Mouse (Mus musculus): ENCODE measurements at regions not wholly inside any gene's neighbourhood (a gene's known extent, or its start where the extent isn't known, plus 50 kb on each side); places are given as distances from the start of the nearest gene placed in this dataset.
A peak's percentile ranks its signal among the peaks of the same experiment; 100 is the strongest.

DNA sequence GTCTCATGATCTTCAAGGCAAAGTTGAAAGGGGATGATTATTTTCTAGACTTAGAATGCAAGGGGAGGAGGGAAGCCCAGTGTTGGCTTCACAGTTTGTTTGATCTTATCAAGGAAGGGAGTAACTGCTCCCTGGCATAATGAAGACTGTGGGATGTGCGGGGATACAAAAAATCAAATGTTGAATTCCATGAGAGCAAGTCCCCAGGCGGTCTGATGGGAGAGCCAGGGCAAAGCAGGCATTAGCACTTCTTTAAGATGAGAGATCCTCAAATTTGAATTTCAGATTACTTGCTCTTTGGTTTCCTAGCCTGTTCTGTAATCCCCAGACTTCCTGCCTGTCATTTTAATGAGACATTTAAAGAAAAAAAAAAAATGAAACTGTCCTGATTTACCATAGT, 525.6 kb upstream of the Man1a start:
- 36% methylated on average over 2 of the region's 2 CpGs for WGBS
- Histone ChIP-seq H3K4me1 (no peaks in the 10 kb centered on the region), H3K9me3 (no peaks in the 10 kb centered on the region), H3K27ac (no peak overlapping the region), H3K4me3 (replicated peaks) (no peak overlapping the region), H3K36me3 (replicated peaks) (no peaks in the 10 kb centered on the region), H3K9ac (no peak overlapping the region), H3K27me3 (no peaks in the 10 kb centered on the region), H3K4me2 (no peak overlapping the region)
- no peak for ATAC-seq (ENCODE audit: low FRiP score)

DNA sequence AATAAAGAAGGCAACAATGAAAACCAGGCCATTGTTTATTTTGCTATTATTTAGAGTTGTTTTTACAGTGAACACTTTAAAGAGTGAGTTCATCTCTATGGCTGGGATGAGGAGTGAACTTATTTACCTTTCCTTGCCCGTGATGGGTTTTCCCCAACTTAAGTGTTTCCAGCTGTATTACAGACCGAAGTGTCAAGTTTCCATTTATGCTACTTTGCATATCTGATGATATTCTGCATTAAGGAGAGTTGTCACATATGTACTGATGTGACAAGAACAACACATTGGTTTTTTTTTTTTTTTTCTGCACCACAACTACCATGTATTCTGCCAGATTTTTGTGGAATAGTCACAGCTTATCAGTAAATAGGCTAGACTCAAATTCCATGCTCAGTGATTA, 518.7 kb upstream of the Man1a start:
- WGBS, result 78% methylated on average over 2 of the region's 2 CpGs
- no peaks in the 10 kb centered on the region for H3K36me3 ChIP-seq (replicated peaks)
- H3K4me2 ChIP-seq, result no peak overlapping the region
- H3K9me3 ChIP-seq, result no peaks in the 10 kb centered on the region
- H3K4me1 ChIP-seq, result no peaks in the 10 kb centered on the region
- no peak overlapping the region for H3K27ac ChIP-seq
- no peak for ATAC-seq (ENCODE audit: low FRiP score)
- no peaks in the 10 kb centered on the region for H3K27me3 ChIP-seq
- H3K4me3 ChIP-seq (replicated peaks), result no peak overlapping the region
- no peak overlapping the region for H3K9ac ChIP-seq

DNA sequence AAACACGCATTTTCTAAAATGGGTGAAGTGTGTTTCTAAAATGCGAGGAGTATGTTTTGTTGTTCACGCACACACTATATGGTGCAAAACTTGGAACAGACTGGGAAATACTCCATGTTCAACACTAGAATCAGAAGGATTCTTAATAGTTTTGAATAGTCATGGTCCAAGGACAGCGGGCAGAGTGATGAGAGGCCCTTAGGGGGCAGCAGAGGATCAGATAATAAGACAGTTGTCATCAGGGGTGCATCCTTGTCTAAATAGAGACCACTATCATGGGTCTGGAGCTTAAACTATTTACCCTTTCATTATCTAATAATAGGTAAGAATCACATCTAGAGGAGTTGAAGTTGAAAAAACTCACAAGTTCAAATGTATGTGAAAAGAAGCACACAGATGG, 482.2 kb upstream of the Man1a start:
- H3K27ac ChIP-seq, result no peak overlapping the region
- WGBS, result 70% methylated on average over 4 of the region's 4 CpGs
- peak; percentile 73; the same call in 1 of the 2 replicates for ATAC-seq (ENCODE audit: low FRiP score)
- H3K36me3 ChIP-seq (replicated peaks), result no peaks in the 10 kb centered on the region
- no peak overlapping the region for H3K9ac ChIP-seq
- no peaks in the 10 kb centered on the region for H3K9me3 ChIP-seq
- H3K4me2 ChIP-seq, result no peak overlapping the region
- no peaks in the 10 kb centered on the region for H3K4me1 ChIP-seq
- H3K27me3 ChIP-seq, result no peaks in the 10 kb centered on the region
- H3K4me3 ChIP-seq (replicated peaks), result no peak overlapping the region

DNA sequence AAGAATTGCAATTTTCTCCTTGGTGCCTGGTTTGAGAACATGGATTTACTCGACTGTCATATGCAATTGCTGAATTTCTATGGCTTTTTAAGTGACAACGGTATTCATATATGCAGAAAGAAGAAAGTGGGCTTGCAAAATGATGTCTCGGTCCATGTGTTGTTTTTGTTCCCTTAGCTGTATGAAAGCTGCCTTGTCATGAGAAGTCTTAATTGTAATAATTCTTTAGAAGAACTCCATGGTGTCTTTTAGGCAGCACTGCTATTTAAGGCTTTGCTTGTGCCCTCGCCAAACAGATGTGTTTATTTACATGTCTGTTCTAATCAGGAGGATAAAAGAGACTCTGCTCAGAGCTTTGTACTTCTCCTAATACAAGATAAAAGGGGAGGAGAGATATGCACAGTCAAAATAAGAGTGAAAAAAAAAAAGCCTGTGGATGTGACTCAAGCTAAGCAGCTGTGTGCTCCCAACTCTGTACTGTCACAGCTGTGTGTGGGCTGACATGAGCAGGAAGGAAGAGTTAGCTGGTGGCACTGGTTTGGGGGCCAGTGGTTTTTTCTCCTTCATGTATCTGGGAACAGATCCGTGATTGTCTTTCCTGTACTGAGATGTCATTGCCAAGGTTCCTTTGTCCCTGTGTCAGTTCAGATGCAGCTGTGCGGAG, 475.5 kb upstream of the Man1a start:
- Histone ChIP-seq H3K27me3 (no peaks in the 10 kb centered on the region), H3K4me2 (no peak overlapping the region), H3K4me3 (replicated peaks) (no peak overlapping the region), H3K9ac (no peak overlapping the region), H3K36me3 (replicated peaks) (no peaks in the 10 kb centered on the region), H3K4me1 (no peaks in the 10 kb centered on the region), H3K27ac (no peak overlapping the region), H3K9me3 (no peaks in the 10 kb centered on the region)
- no peak for ATAC-seq (ENCODE audit: low FRiP score)
- WGBS, result 74% methylated on average over 6 of the region's 6 CpGs

DNA sequence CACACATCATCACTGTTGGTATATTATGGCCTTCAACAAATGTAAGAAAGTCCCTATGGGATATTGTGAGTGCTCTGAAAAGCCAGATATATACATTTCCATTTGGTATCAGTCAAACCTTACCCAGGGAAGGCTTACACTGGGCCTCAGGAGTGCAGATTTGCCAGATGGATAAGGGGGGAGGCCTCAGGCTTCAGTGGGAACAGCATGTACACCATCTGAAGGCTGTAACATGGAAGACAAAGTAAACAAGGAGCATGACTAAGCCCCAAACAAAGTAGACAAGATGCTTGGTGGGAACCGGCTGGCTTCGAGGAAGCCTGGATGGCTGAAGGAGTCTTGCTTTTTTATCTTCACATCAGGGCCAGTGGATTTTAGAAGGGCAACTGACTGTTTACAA, 474.3 kb upstream of the Man1a start:
- Histone ChIP-seq H3K9ac (no peak overlapping the region), H3K36me3 (replicated peaks) (no peaks in the 10 kb centered on the region), H3K27me3 (no peaks in the 10 kb centered on the region), H3K27ac (no peak overlapping the region), H3K4me3 (replicated peaks) (no peak overlapping the region), H3K9me3 (no peaks in the 10 kb centered on the region), H3K4me2 (no peak overlapping the region), H3K4me1 (no peaks in the 10 kb centered on the region)
- no peak for ATAC-seq (ENCODE audit: low FRiP score)
- WGBS, result 90% methylated on average over 2 of the region's 2 CpGs

DNA sequence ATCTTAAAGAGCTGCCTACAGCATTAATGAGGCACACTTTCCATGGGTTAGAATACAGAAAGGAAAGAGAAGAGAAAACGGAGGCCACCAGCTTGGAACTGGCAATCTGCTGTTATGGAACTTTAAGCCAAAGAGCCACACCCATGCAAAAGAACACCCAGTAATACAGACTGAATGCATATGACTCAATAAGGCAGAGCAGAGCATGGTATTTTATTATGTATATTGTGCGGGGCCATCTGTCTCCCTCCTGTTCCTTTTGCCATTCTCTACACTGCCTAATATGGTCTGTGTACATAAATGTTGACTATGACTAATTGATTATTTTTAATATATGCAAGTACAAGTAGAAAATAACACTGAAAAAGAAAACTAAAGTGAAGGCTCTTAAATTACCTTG, 472.6 kb upstream of the Man1a start:
- Histone ChIP-seq H3K27ac (no peak overlapping the region), H3K9ac (no peak overlapping the region), H3K9me3 (no peaks in the 10 kb centered on the region), H3K4me1 (no peaks in the 10 kb centered on the region), H3K4me3 (replicated peaks) (no peak overlapping the region), H3K36me3 (replicated peaks) (no peaks in the 10 kb centered on the region), H3K27me3 (no peaks in the 10 kb centered on the region), H3K4me2 (no peak overlapping the region)
- WGBS, result 89% methylated on average over 2 of the region's 2 CpGs
- ATAC-seq (ENCODE audit: low FRiP score), result no peak

DNA sequence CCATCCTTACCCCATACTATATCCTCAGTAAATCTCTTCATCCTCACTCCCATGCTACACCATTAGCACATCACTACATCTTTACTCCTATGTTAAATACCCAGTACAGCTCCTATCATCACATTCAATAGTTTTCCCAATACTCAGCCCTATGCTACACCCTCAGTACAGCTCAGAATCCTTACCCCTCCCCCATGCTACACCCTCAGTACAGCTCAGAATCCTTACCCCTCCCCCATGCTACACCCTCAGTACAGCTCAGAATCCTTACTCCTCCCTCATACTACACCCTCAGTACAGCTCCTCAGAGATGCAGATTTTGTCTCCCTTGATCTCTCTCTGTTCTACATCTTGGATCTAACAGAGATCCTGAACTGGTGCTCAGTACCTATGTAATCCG, 472.1 kb upstream of the Man1a start:
- WGBS, result 80% methylated on average over 1 of the region's 1 CpGs
- no peak overlapping the region for H3K4me3 ChIP-seq (replicated peaks)
- no peak overlapping the region for H3K27ac ChIP-seq
- H3K9ac ChIP-seq, result no peak overlapping the region
- no peaks in the 10 kb centered on the region for H3K27me3 ChIP-seq
- H3K4me1 ChIP-seq, result no peaks in the 10 kb centered on the region
- ATAC-seq (ENCODE audit: low FRiP score), result no peak
- no peaks in the 10 kb centered on the region for H3K9me3 ChIP-seq
- H3K36me3 ChIP-seq (replicated peaks), result no peaks in the 10 kb centered on the region
- H3K4me2 ChIP-seq, result no peak overlapping the region

DNA sequence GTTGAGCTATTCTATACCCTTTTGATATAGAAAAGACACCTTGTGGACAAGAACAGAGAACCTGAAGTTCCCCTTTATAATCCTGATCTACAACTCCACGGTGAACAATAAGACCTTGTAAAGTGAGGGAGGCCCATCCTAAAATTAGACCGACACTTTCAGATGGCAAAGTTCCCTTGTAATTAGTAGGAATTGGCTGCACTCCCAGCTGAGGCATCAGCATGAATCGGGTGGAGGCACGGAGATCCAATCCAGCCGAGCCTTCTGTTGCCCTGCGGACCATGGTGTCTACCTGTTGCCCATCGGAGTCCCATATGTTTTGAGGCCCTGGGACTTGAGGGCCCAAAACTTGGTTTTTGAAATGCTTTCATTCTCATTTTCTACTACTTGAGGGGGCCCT, 456.2 kb upstream of the Man1a start:
- no peaks in the 10 kb centered on the region for H3K36me3 ChIP-seq (replicated peaks)
- H3K4me1 ChIP-seq, result no peaks in the 10 kb centered on the region
- H3K9ac ChIP-seq, result no peak overlapping the region
- H3K27ac ChIP-seq, result no peak overlapping the region
- no peak overlapping the region for H3K4me3 ChIP-seq (replicated peaks)
- no peaks in the 10 kb centered on the region for H3K27me3 ChIP-seq
- no peak for ATAC-seq (ENCODE audit: low FRiP score)
- H3K4me2 ChIP-seq, result no peak overlapping the region
- peaks cover 30% of the 10 kb centered on the region for H3K9me3 ChIP-seq
- WGBS, result 94% methylated on average over 7 of the region's 7 CpGs

DNA sequence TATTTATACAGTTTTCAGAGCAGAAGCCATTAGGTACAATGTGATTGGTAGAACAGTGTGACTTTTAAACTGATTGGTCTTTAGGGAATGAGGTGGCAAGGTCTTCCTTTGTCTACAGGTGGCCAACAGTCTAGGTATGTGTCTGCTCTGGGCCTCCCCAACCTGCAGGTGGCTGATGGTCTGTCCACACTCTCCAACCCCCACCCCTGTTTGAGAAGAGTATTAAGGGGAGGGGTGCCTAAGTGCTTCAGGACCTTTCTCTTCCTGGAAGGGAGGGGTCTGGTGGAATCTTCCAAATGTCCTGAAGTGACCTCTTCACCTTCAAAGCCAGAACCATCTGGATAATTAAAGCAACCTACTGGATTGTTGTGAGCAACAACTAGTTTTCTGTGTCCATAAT, 434.4 kb upstream of the Man1a start:
- Histone ChIP-seq H3K27me3 (no peaks in the 10 kb centered on the region), H3K4me2 (no peak overlapping the region)
- no peak for ATAC-seq (ENCODE audit: low FRiP score)

DNA sequence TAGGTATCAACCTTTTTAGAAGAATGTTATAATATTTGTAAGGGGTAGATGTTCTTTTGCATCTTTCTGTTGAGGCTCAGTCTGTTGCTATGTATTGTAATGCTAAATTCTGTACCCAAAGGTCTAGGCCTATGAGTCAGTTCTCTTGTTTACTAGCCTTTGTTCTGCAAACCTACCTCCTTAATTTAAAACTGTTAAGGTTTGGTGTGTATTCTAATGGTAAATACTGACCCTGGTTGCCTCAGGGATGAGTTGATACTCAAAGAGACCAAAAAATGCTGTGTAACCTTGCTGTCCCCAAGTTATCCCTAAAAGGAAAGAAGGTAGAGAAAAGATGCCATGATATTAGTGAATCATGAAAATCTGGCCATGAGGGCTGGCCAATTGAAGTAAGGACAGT, 433.4 kb upstream of the Man1a start:
- Histone ChIP-seq H3K36me3 (replicated peaks) (no peaks in the 10 kb centered on the region), H3K27me3 (no peaks in the 10 kb centered on the region), H3K4me3 (replicated peaks) (no peak overlapping the region), H3K9ac (no peak overlapping the region), H3K4me1 (no peaks in the 10 kb centered on the region), H3K27ac (no peak overlapping the region), H3K9me3 (no peaks in the 10 kb centered on the region), H3K4me2 (no peak overlapping the region)
- ATAC-seq (ENCODE audit: low FRiP score), result no peak

More for the DNA sequence above, 434.4 kb upstream of the Man1a start:
- Histone ChIP-seq H3K4me3 (replicated peaks) (no peak overlapping the region), H3K27ac (no peak overlapping the region), H3K9ac (no peak overlapping the region), H3K36me3 (replicated peaks) (no peaks in the 10 kb centered on the region), H3K4me1 (no peaks in the 10 kb centered on the region), H3K9me3 (no peaks in the 10 kb centered on the region)

Measured in forebrain, embryonic 12.5 days (tissue).